Mouse (Mus musculus) G1E (cell line): ENCODE results near the gene Zxdc.

ENCODE experiments used
- CTCF ChIP-seq: IDR thresholded peaks from 2 replicates; pipeline ENCODE4 v1.5.1; 2012; ENCODE audit warnings: low read depth, low read length, inconsistent platforms, mixed read lengths
- GATA1 ChIP-seq: IDR thresholded peaks from 2 replicates; pipeline ENCODE4 v1.6.1; 2012; ENCODE audit warnings: borderline replicate concordance, low read length, inconsistent platforms, mixed read lengths
- TAL1 ChIP-seq: conservative IDR thresholded peaks from 2 replicates; pipeline ENCODE4 v1.6.1; 2012; ENCODE audit warnings: low read depth, low read length, inconsistent platforms, mixed read lengths

- no peak for TF ChIP-seq CTCF
- no peak for TF ChIP-seq GATA1
- no peak for TF ChIP-seq TAL1
Observed at GRCm38 (mm10) chr6:90434687-90435086, 65.4 kb downstream of the Zxdc start.
